8 mouse cellular contexts compared by ENCODE assay signal in genomic region chr6:113530932-113531839, GRCm38 (mm10). TPM values are rescaled to one million over a fixed set of nuclear protein-coding genes. Genes with fewer than 3 reads are reported as not detected.
DNase-seq lines count a peak whose midpoint lies in the region; ATAC-seq and TF ChIP-seq lines count a peak whose summit lies in the region.

Gene Emc3, minus strand, starts transcription at chr6:113531652.
Gene Fancd2, plus strand, starts transcription at chr6:113531682.

- TF ChIP-seq POLR2A in heart, adult 2 months (IDR thresholded peaks at IDR 0.05; ENCODE audit: insufficient read depth, low read depth, low read length) = peak; percentile 59
- TF ChIP-seq POLR2A in kidney, adult 2 months (IDR thresholded peaks at IDR 0.05; ENCODE audit: low read depth, low read length) = peak; percentile 26
- TF ChIP-seq POLR2A in small intestine, adult 2 months (IDR thresholded peaks at IDR 0.05; ENCODE audit: low read depth, low read length) = peak; percentile 29; the same call in 1 of the 2 replicates

- no peaks in the 10 kb centered on the region for H3K9me3 ChIP-seq in embryonic facial prominence, embryonic 12.5 days
- no peaks in the 10 kb centered on the region for H3K9me3 ChIP-seq in limb, embryonic 11.5 days (ENCODE audit: control insufficient read depth, low read length)
- no peaks in the 10 kb centered on the region for H3K9me3 ChIP-seq in midbrain, embryonic 13.5 days

- H3K4me1 ChIP-seq in embryonic facial prominence, embryonic 12.5 days = peaks cover 9% of the 10 kb centered on the region
- H3K4me1 ChIP-seq in heart, adult 2 months (ENCODE audit: control insufficient read depth, insufficient read depth, low read length) = peaks cover 5% of the 10 kb centered on the region
- H3K4me1 ChIP-seq in kidney, adult 2 months (ENCODE audit: control insufficient read depth, insufficient read depth, low read length) = peaks cover 8% of the 10 kb centered on the region; the same call in 1 of the 2 replicates
- H3K4me1 ChIP-seq in limb, embryonic 11.5 days (ENCODE audit: control insufficient read depth, insufficient read depth, low read length) = peaks cover 5% of the 10 kb centered on the region
- peaks cover 30% of the 10 kb centered on the region for H3K4me1 ChIP-seq in midbrain, embryonic 13.5 days (replicated peaks)
- H3K4me1 ChIP-seq in small intestine, adult 2 months (ENCODE audit: control insufficient read depth, insufficient read depth, insufficient read length, low read length) = peaks cover 5% of the 10 kb centered on the region; the same call in 1 of the 2 replicates

- H3K4me3 ChIP-seq in embryonic facial prominence, embryonic 12.5 days = peak within 1 kb of the TSS; percentile 94
- H3K4me3 ChIP-seq in heart, adult 2 months = peak within 1 kb of the TSS; percentile 99
- peak within 1 kb of the TSS; percentile 99 for H3K4me3 ChIP-seq in kidney, adult 2 months (ENCODE audit: insufficient read depth, low read depth, low read length)
- H3K4me3 ChIP-seq in limb, embryonic 11.5 days (ENCODE audit: low read depth, low read length) = peak within 1 kb of the TSS; percentile 89
- H3K4me3 ChIP-seq in midbrain, embryonic 13.5 days (replicated peaks) = peak within 1 kb of the TSS; percentile 73
- H3K4me3 ChIP-seq in small intestine, adult 2 months (ENCODE audit: low read depth, low read length) = peak within 1 kb of the TSS; percentile 93

- TF ChIP-seq EP300 in heart, adult 2 months (IDR thresholded peaks at IDR 0.05; ENCODE audit: insufficient read depth, low read depth, low read length) = 0 out of 2 replicates have a peak, but pooled peaks have one; percentile 46

- no peak for TF ChIP-seq CTCF in heart, adult 2 months (IDR thresholded peaks at IDR 0.05)
- TF ChIP-seq CTCF in kidney, adult 2 months (conservative IDR thresholded peaks at IDR 0.05; ENCODE audit: insufficient read depth, insufficient read length, low read depth, low read length) = no peak
- TF ChIP-seq CTCF in small intestine, adult 2 months (IDR thresholded peaks at IDR 0.05; ENCODE audit: extremely low read depth, insufficient read length, insufficient replicate concordance, low read depth, low read length) = no peak

- intact Hi-C loops in heart, adult 2 months (cut with DNase I) = loop anchor here (2.0 to 5.0 kb wide), 4 partner anchors 48 to 166 kb away; partner anchors contain the start of genes Brk1, Creld1, Fancd2os and Tatdn2

- H3K9ac ChIP-seq in embryonic facial prominence, embryonic 12.5 days = peak within 1 kb of the TSS; percentile 75
- H3K9ac ChIP-seq in heart, adult 2 months (ENCODE audit: low read depth, low read length) = peak within 1 kb of the TSS; percentile 55
- H3K9ac ChIP-seq in limb, embryonic 11.5 days (ENCODE audit: low read length) = peak within 1 kb of the TSS; percentile 85
- H3K9ac ChIP-seq in midbrain, embryonic 13.5 days (replicated peaks) = peak within 1 kb of the TSS; percentile 81

- DNase-seq in 3T3-L1 (ENCODE audit: low read depth, low spot score) = peak; percentile 90
- peak; percentile 90 to 93 for DNase-seq in adrenal gland, postnatal 36 days
- peak; percentile 91 to 98 for DNase-seq in heart, adult 2 months
- peak; percentile 92 for DNase-seq in kidney, adult 2 months
- DNase-seq in limb, embryonic 11.5 days (ENCODE audit: low spot score) = peak; percentile 98

- ATAC-seq in embryonic facial prominence, embryonic 12.5 days (ENCODE audit: insufficient number of reproducible peaks, insufficient read depth, low FRiP score, low TSS enrichment) = peak; percentile 69; the same call in 1 of the 2 replicates
- ATAC-seq in limb, embryonic 11.5 days (ENCODE audit: insufficient number of reproducible peaks, low FRiP score, low TSS enrichment, low read depth) = peak; percentile 82; the same call in 1 of the 2 replicates
- peak; percentile 95 for ATAC-seq in midbrain, embryonic 13.5 days

- peaks cover 3% of the 10 kb centered on the region; the same call in 1 of the 2 replicates for H3K79me2 ChIP-seq in heart, adult 2 months (replicated peaks; ENCODE audit: control insufficient read depth, insufficient read depth, low read length)

- peaks cover 6% of the 10 kb centered on the region for H3K36me3 ChIP-seq in embryonic facial prominence, embryonic 12.5 days
- no peaks in the 10 kb centered on the region; the same call in 1 of the 2 replicates for H3K36me3 ChIP-seq in heart, adult 2 months (ENCODE audit: control insufficient read depth, insufficient read depth, low read length)
- H3K36me3 ChIP-seq in kidney, adult 2 months (ENCODE audit: control insufficient read depth, insufficient read depth, low read length) = no peaks in the 10 kb centered on the region; the same call in 1 of the 2 replicates
- H3K36me3 ChIP-seq in limb, embryonic 11.5 days (ENCODE audit: control insufficient read depth, insufficient read depth, low read length) = no peaks in the 10 kb centered on the region
- H3K36me3 ChIP-seq in midbrain, embryonic 13.5 days = 0 out of 2 replicates have a peak, but pooled peaks cover 9% of the 10 kb centered on the region
- H3K36me3 ChIP-seq in small intestine, adult 2 months (ENCODE audit: control insufficient read depth, insufficient read depth, low read length) = no peaks in the 10 kb centered on the region

- H3K27ac ChIP-seq in embryonic facial prominence, embryonic 12.5 days = peak within 1 kb of the TSS; percentile 56; the same call in 1 of the 2 replicates
- H3K27ac ChIP-seq in heart, adult 2 months = peak within 1 kb of the TSS; percentile 83
- peak within 1 kb of the TSS; percentile 3; the same call in 1 of the 2 replicates for H3K27ac ChIP-seq in kidney, adult 2 months (ENCODE audit: insufficient read depth, low read depth, low read length)
- no peak within 1 kb of the TSS for H3K27ac ChIP-seq in limb, embryonic 11.5 days (replicated peaks; ENCODE audit: low read depth, low read length)
- peak within 1 kb of the TSS; percentile 54 for H3K27ac ChIP-seq in midbrain, embryonic 13.5 days
- peak within 1 kb of the TSS; percentile 29; the same call in 1 of the 2 replicates for H3K27ac ChIP-seq in small intestine, adult 2 months (ENCODE audit: insufficient read depth, low read depth, low read length)

- 1% methylated on average over 47 of the region's 47 CpGs for WGBS in embryonic facial prominence, embryonic 12.5 days
- WGBS in heart, adult 2 months = 1% methylated on average over 47 of the region's 47 CpGs
- WGBS in kidney, adult 2 months = under 1% methylated on average over 47 of the region's 47 CpGs
- 1% methylated on average over 47 of the region's 47 CpGs for WGBS in limb, embryonic 11.5 days
- 1% methylated on average over 47 of the region's 47 CpGs for WGBS in midbrain, embryonic 13.5 days
- WGBS in small intestine, adult 2 months = under 1% methylated on average over 47 of the region's 47 CpGs

- H3K27me3 ChIP-seq in embryonic facial prominence, embryonic 12.5 days = no peaks in the 10 kb centered on the region
- no peaks in the 10 kb centered on the region for H3K27me3 ChIP-seq in heart, adult 2 months (ENCODE audit: control insufficient read depth, insufficient read depth, low read length)
- H3K27me3 ChIP-seq in kidney, adult 2 months (replicated peaks; ENCODE audit: control insufficient read depth, insufficient read depth, low read length) = no peaks in the 10 kb centered on the region
- H3K27me3 ChIP-seq in limb, embryonic 11.5 days (ENCODE audit: control insufficient read depth, insufficient read depth, low read length) = no peaks in the 10 kb centered on the region
- no peaks in the 10 kb centered on the region for H3K27me3 ChIP-seq in midbrain, embryonic 13.5 days
- no peaks in the 10 kb centered on the region for H3K27me3 ChIP-seq in small intestine, adult 2 months (ENCODE audit: control insufficient read depth, insufficient read depth, low read length)

- H3K4me2 ChIP-seq in embryonic facial prominence, embryonic 12.5 days (replicated peaks) = peak within 1 kb of the TSS; percentile 74
- H3K4me2 ChIP-seq in limb, embryonic 11.5 days (ENCODE audit: low read depth, severe bottlenecking) = peak within 1 kb of the TSS; percentile 79
- H3K4me2 ChIP-seq in midbrain, embryonic 13.5 days (replicated peaks) = peak within 1 kb of the TSS; percentile 83

RNA-seq across cellular contexts. Expression of gene Emc3, which starts in this region (rescaled TPM):
- total RNA-seq in adrenal gland, postnatal 36 days (2021) = 100 to 1,000 TPM in 1 of 2 experiments, 10 to 100 TPM in 1; 96.2 to 122 TPM
- 85.4 and 90.9 TPM in 2 replicates for polyA plus RNA-seq in embryonic facial prominence, embryonic 12.5 days (2016; fragmentation: Nextera tagmentation; extraction: Ambion mirVana)
- 10 to 100 TPM; 52.5 to 58.2 TPM for total RNA-seq in heart, adult 2 months (2021)
- polyA plus RNA-seq in heart, adult 2 months (2012; rRNA removed) = 41.0 and 66.3 TPM in 2 replicates
- polyA plus RNA-seq in kidney, adult 2 months (2012; rRNA removed) = 60.1 and 64.5 TPM in 2 replicates
- polyA plus RNA-seq in limb, embryonic 11.5 days (2014; fragmentation: Nextera tagmentation; extraction: Ambion mirVana) = 74.5 and 74.8 TPM in 2 replicates
- 95.3 and 99.6 TPM in 2 replicates for polyA plus RNA-seq in midbrain, embryonic 13.5 days (2015; fragmentation: Nextera tagmentation; extraction: Ambion mirVana)
- 13.9 and 19.7 TPM in 2 replicates for polyA plus RNA-seq in small intestine, adult 2 months (2012; rRNA removed)

RNA-seq across cellular contexts. Expression of gene Fancd2, which starts in this region (rescaled TPM):
- 1 to 10 TPM in 1 of 2 experiments, under 1 TPM in 1; 0.83 to 1.5 TPM for total RNA-seq in adrenal gland, postnatal 36 days (2021)
- 13.4 and 14.7 TPM in 2 replicates for polyA plus RNA-seq in embryonic facial prominence, embryonic 12.5 days (2016; fragmentation: Nextera tagmentation; extraction: Ambion mirVana)
- total RNA-seq in heart, adult 2 months (2021) = under 1 TPM in 1 of 2 experiments, not detected in 1; 0.18 TPM
- 0.29 and 0.61 TPM in 2 replicates for polyA plus RNA-seq in heart, adult 2 months (2012; rRNA removed)
- 0.31 and 0.44 TPM in 2 replicates for polyA plus RNA-seq in kidney, adult 2 months (2012; rRNA removed)
- polyA plus RNA-seq in limb, embryonic 11.5 days (2014; fragmentation: Nextera tagmentation; extraction: Ambion mirVana) = 17.0 and 22.2 TPM in 2 replicates
- 4.2 and 4.5 TPM in 2 replicates for polyA plus RNA-seq in midbrain, embryonic 13.5 days (2015; fragmentation: Nextera tagmentation; extraction: Ambion mirVana)
- polyA plus RNA-seq in small intestine, adult 2 months (2012; rRNA removed) = 0.93 and 1.2 TPM in 2 replicates
